Mouse (Mus musculus): ENCODE results near the gene Hpcal4. TPM values are rescaled to one million over a fixed set of nuclear protein-coding genes. Genes with fewer than 3 reads are reported as not detected.

Hpcal4 gene
- polyA plus RNA-seq, 1 experiment = 7.7 TPM

DNA sequence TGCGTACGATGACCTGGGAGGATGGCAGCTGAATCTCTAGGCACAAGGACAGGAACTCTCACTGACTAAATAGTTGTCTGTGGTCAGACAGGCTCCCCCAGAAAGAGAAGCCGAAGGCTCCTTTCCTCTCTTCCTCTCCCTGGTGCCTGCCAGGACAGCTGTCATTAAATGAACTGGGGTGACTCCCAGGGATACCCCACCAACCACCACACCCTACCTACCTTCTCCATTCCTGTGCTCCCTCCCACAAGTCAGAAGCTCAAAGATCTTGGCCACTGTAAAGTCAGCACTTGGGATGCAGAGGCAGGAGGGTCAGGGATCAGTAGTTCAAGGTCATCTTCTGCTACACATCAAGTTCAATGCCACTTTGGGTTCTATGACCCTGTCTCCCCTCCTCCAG lies 49.8 kb downstream of the Hpcal4 start:
- Histone ChIP-seq H3K4me1 (ENCODE audit: control insufficient read depth, insufficient read depth, low read length) (peaks cover 2% of the 10 kb centered on the region), H3K27me3 (ENCODE audit: control insufficient read depth, insufficient read depth, low read length) (no peaks in the 10 kb centered on the region), H3K36me3 (ENCODE audit: control insufficient read depth, insufficient read depth, low read length) (no peaks in the 10 kb centered on the region), H3K4me3 (ENCODE audit: control insufficient read depth, low read depth, low read length) (no peak overlapping the region), H3K27ac (ENCODE audit: control insufficient read depth, insufficient read depth, low read depth, low read length) (no peak overlapping the region)
- no peak for TF ChIP-seq POLR2A (IDR thresholded peaks at IDR 0.05; ENCODE audit: control insufficient read depth, low read depth, low read length)
- TF ChIP-seq CTCF (IDR thresholded peaks at IDR 0.05; ENCODE audit: control insufficient read depth, insufficient read depth, insufficient replicate concordance, low read depth, low read length) = no peak

GRCm38 (mm10) chr4:123233492-123234084 lies 50.6 kb downstream of the Hpcal4 start, which contains the start of gene Heyl:
Gene Heyl, plus strand, starts transcription at chr4:123233556.
- Histone ChIP-seq H3K36me3 (ENCODE audit: control insufficient read depth, insufficient read depth, low read length) (no peaks in the 10 kb centered on the region), H3K27ac (ENCODE audit: control insufficient read depth, insufficient read depth, low read depth, low read length) (no peak within 1 kb of the TSS), H3K4me3 (ENCODE audit: control insufficient read depth, low read depth, low read length) (peak within 1 kb of the TSS; percentile 40), H3K4me1 (ENCODE audit: control insufficient read depth, insufficient read depth, low read length) (peaks cover 2% of the 10 kb centered on the region), H3K27me3 (ENCODE audit: control insufficient read depth, insufficient read depth, low read length) (no peaks in the 10 kb centered on the region)
- no peak for TF ChIP-seq CTCF (IDR thresholded peaks at IDR 0.05; ENCODE audit: control insufficient read depth, insufficient read depth, insufficient replicate concordance, low read depth, low read length)
- no peak for TF ChIP-seq POLR2A (IDR thresholded peaks at IDR 0.05; ENCODE audit: control insufficient read depth, low read depth, low read length)

DNA sequence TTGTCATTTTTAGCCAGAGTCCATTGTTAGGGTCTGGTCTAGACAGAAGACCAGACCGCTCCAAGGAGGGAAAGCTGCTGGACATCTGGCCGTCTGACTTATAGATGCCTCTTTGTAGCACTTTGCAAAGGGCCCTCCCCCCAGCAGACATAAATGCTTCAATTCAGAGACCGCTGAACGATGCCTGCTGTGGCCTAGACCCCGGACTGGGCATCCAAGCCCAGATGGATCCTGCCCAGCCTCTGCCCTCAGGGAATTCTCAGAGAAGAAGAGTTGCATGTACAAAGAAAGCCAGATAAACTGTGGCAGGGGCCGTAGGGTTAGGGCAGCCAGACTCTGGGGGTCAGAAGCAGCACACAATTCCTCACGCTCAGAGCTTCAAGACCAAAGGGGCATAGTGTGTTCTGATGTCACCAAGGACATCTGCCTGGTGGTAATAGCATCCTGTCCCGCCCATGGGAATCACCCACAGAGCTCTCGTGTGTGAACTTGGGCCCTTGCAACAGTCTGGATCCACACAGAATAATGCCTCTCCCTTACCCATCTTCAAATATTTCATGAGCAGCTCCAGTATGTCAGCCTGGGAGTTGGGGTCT lies 52.9 kb downstream of the Hpcal4 start:
- Histone ChIP-seq H3K4me1 (ENCODE audit: control insufficient read depth, insufficient read depth, low read length) (peaks cover 12% of the 10 kb centered on the region), H3K4me3 (ENCODE audit: control insufficient read depth, low read depth, low read length) (no peak overlapping the region), H3K27ac (ENCODE audit: control insufficient read depth, insufficient read depth, low read depth, low read length) (no peak overlapping the region), H3K27me3 (ENCODE audit: control insufficient read depth, insufficient read depth, low read length) (no peaks in the 10 kb centered on the region), H3K36me3 (ENCODE audit: control insufficient read depth, insufficient read depth, low read length) (no peaks in the 10 kb centered on the region)
- no peak for TF ChIP-seq POLR2A (IDR thresholded peaks at IDR 0.05; ENCODE audit: control insufficient read depth, low read depth, low read length)
- no peak for TF ChIP-seq CTCF (IDR thresholded peaks at IDR 0.05; ENCODE audit: control insufficient read depth, insufficient read depth, insufficient replicate concordance, low read depth, low read length)

GRCm38 (mm10) chr4:123236431-123237031 lies 53.5 kb downstream of the Hpcal4 start:
- Histone ChIP-seq H3K36me3 (ENCODE audit: control insufficient read depth, insufficient read depth, low read length) (no peaks in the 10 kb centered on the region), H3K27me3 (ENCODE audit: control insufficient read depth, insufficient read depth, low read length) (no peaks in the 10 kb centered on the region), H3K4me3 (ENCODE audit: control insufficient read depth, low read depth, low read length) (no peak overlapping the region), H3K4me1 (ENCODE audit: control insufficient read depth, insufficient read depth, low read length) (peaks cover 12% of the 10 kb centered on the region), H3K27ac (ENCODE audit: control insufficient read depth, insufficient read depth, low read depth, low read length) (peak overlapping the region; percentile 24; the same call in 1 of the 2 replicates)
- TF ChIP-seq CTCF (IDR thresholded peaks at IDR 0.05; ENCODE audit: control insufficient read depth, insufficient read depth, insufficient replicate concordance, low read depth, low read length) = no peak
- TF ChIP-seq POLR2A (IDR thresholded peaks at IDR 0.05; ENCODE audit: control insufficient read depth, low read depth, low read length) = no peak

DNA sequence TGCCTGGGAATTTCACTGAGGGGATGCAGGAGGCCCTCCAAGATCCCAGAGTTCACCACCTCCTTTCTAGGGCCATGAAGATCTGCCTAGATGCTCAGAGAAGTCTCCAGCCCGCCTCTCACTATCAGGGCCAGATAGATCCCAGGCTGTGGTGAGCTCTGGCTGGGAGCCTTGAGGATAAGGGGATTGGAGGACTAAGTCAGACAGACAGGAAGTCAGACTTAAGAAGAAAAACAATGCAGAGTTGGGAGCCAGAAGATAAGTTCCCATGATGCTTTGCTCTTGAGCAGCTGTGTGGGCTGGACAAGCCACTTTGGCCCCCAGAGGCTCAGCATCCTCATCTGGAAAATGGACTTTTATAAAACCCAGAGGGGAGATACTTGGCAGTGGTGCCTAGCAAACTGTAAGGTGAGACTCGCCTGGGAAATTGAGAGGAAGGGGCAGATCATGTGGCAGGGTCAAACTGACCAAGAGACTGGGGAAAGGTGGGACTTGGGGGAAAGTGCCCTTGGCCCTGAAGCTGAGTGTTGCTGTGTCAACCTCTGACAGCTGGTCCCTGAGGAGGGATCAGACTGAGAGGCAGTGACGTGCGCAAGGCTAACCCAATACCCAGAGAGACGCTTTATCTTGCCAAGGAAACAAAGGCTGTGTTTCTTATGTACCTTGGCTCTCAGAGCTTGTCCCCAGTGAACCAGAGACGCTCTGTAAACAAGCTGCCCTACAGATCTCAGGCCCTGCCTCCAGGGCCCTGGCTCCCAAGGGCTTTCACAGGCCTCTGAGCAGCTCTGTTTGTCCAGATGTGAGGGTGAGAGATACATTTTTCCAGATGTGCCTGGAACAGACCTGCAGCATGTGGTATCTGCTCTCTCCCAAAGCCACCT lies 54.6 kb downstream of the Hpcal4 start:
- no peak for TF ChIP-seq POLR2A (IDR thresholded peaks at IDR 0.05; ENCODE audit: control insufficient read depth, low read depth, low read length)
- TF ChIP-seq CTCF (IDR thresholded peaks at IDR 0.05; ENCODE audit: control insufficient read depth, insufficient read depth, insufficient replicate concordance, low read depth, low read length) = no peak

GRCm38 (mm10) chr4:123239361-123240203 lies 56.6 kb downstream of the Hpcal4 start:
- Histone ChIP-seq H3K4me1 (ENCODE audit: control insufficient read depth, insufficient read depth, low read length) (peaks cover 10% of the 10 kb centered on the region), H3K27me3 (ENCODE audit: control insufficient read depth, insufficient read depth, low read length) (no peaks in the 10 kb centered on the region)

More for the DNA sequence above, 54.6 kb downstream of the Hpcal4 start:
- peaks cover 12% of the 10 kb centered on the region for H3K4me1 ChIP-seq (ENCODE audit: control insufficient read depth, insufficient read depth, low read length)
- no peak overlapping the region for H3K4me3 ChIP-seq (ENCODE audit: control insufficient read depth, low read depth, low read length)
- H3K27ac ChIP-seq (ENCODE audit: control insufficient read depth, insufficient read depth, low read depth, low read length) = 0 out of 2 replicates have a peak overlapping the region, but pooled peaks have one; percentile 6
- no peaks in the 10 kb centered on the region for H3K36me3 ChIP-seq (ENCODE audit: control insufficient read depth, insufficient read depth, low read length)
- H3K27me3 ChIP-seq (ENCODE audit: control insufficient read depth, insufficient read depth, low read length) = no peaks in the 10 kb centered on the region

More at GRCm38 (mm10) chr4:123239361-123240203, 56.6 kb downstream of the Hpcal4 start:
- no peaks in the 10 kb centered on the region for H3K36me3 ChIP-seq (ENCODE audit: control insufficient read depth, insufficient read depth, low read length)
- H3K27ac ChIP-seq (ENCODE audit: control insufficient read depth, insufficient read depth, low read depth, low read length) = no peak overlapping the region
- TF ChIP-seq CTCF (IDR thresholded peaks at IDR 0.05; ENCODE audit: control insufficient read depth, insufficient read depth, insufficient replicate concordance, low read depth, low read length) (no peak), POLR2A (IDR thresholded peaks at IDR 0.05; ENCODE audit: control insufficient read depth, low read depth, low read length) (no peak)
- peak overlapping the region; percentile 46 for H3K4me3 ChIP-seq (ENCODE audit: control insufficient read depth, low read depth, low read length)

Other genes with a start within 250 kb of the Hpcal4 start
- gene Mfsd2a, start 222.0 kb upstream of the Hpcal4 start, polyA plus RNA-seq (2012; rRNA removed) = 6.9 and 8.7 TPM in 2 replicates
- gene Mycl, start 187.6 kb upstream of the Hpcal4 start, polyA plus RNA-seq (2012; rRNA removed) = 0.44 and 0.60 TPM in 2 replicates
- gene Trit1, start 166.6 kb upstream of the Hpcal4 start, polyA plus RNA-seq (2012; rRNA removed) = 1.9 and 2.2 TPM in 2 replicates
- 2.8 TPM in 2 replicates for gene Bmp8b, start 78.1 kb upstream of the Hpcal4 start, polyA plus RNA-seq (2012; rRNA removed)
- gene Oxct2b, start 67.0 kb upstream of the Hpcal4 start, polyA plus RNA-seq (2012; rRNA removed) = 237 and 290 TPM in 2 replicates
- 16.7 and 18.0 TPM in 2 replicates for gene Ppie, start 43.3 kb upstream of the Hpcal4 start, polyA plus RNA-seq (2012; rRNA removed)
- 0.22 and 0.38 TPM in 2 replicates for gene Nt5c1a, start 18.3 kb downstream of the Hpcal4 start, polyA plus RNA-seq (2012; rRNA removed)
- 0.76 and 0.88 TPM in 2 replicates for gene Heyl, start 50.3 kb downstream of the Hpcal4 start, polyA plus RNA-seq (2012; rRNA removed)
- 7.4 and 7.8 TPM in 2 replicates for gene Pabpc4, start 79.1 kb downstream of the Hpcal4 start, polyA plus RNA-seq (2012; rRNA removed)
- 213 and 260 TPM in 2 replicates for gene Oxct2a, start 140.4 kb downstream of the Hpcal4 start, polyA plus RNA-seq (2012; rRNA removed)
- 3.7 and 4.2 TPM in 2 replicates for gene Bmp8a, start 160.0 kb downstream of the Hpcal4 start, polyA plus RNA-seq (2012; rRNA removed)